Mouse (Mus musculus) lung, postnatal 0 days (tissue): ENCODE results near the gene Tango6. TPM values are rescaled to one million over a fixed set of nuclear protein-coding genes. Genes with fewer than 3 reads are reported as not detected.
A peak's percentile ranks its signal among the peaks of the same experiment; 100 is the strongest.

ENCODE experiments used
- ATAC-seq: fragments of 200-750 bp; cut with Nextera tagmentation; 2 replicates; pipeline ENCODE4 v1.8.0; 2017; ENCODE audit warnings: moderate library complexity
- DNase-seq: peaks from one replicate; pipeline ENCODE4 v3.0.0-alpha.2; 2016; ENCODE audit warnings: low spot score
- H3K27ac ChIP-seq: fragments of 300-500 bp; sonication (generic); 2 replicates; pipeline ENCODE4 v1.5.1; 2014; ENCODE audit warnings: antibody characterized with exemption, mild to moderate bottlenecking, low read length, mixed read lengths
- H3K27me3 ChIP-seq: fragments of 300-500 bp; sonication (generic); replicated peaks from 2 replicates; pipeline ENCODE4 v1.6.1; 2014; ENCODE audit warnings: low read length, mixed read lengths; ENCODE audit not compliant: insufficient read depth
- H3K36me3 ChIP-seq: fragments of 300-500 bp; sonication (generic); 2 replicates; pipeline ENCODE4 v1.6.1; 2014; ENCODE audit warnings: low read length, mixed read lengths; ENCODE audit not compliant: insufficient read depth
- H3K4me1 ChIP-seq: fragments of 300-500 bp; sonication (generic); 2 replicates; pipeline ENCODE4 v1.6.1; 2014; ENCODE audit warnings: antibody characterized with exemption, low read depth, low read length, mixed read lengths; ENCODE audit not compliant: insufficient read depth
- H3K4me2 ChIP-seq: fragments of 300-500 bp; sonication (generic); replicated peaks from 2 replicates; pipeline ENCODE4 v1.6.1; 2014; ENCODE audit warnings: low read depth, mild to moderate bottlenecking, low read length, moderate library complexity, mixed read lengths
- H3K4me3 ChIP-seq: fragments of 300-500 bp; sonication (generic); 2 replicates; pipeline ENCODE4 v1.5.1; 2014; ENCODE audit warnings: low read depth, low read length
- H3K9ac ChIP-seq: fragments of 300-500 bp; sonication (generic); replicated peaks from 2 replicates; pipeline ENCODE4 v1.6.1; 2014; ENCODE audit warnings: low read depth, mild to moderate bottlenecking
- H3K9me3 ChIP-seq: fragments of 300-500 bp; sonication (generic); 2 replicates; pipeline ENCODE4 v1.6.1; 2016; ENCODE audit warnings: low read length, mixed read lengths
- CTCF ChIP-seq: IDR thresholded peaks from 2 replicates; pipeline ENCODE4 v1.5.1; 2016; ENCODE audit warnings: antibody characterized with exemption, mild to moderate bottlenecking
- EP300 ChIP-seq: IDR thresholded peaks from 2 replicates; pipeline ENCODE4 v1.6.1; 2016; ENCODE audit warnings: antibody characterized with exemption, mild to moderate bottlenecking, control low read depth
- WGBS: fragments of 180-500 bp; shearing (Covaris S2); extraction: QIAGEN DNeasy Blood & Tissue Kit; methylation state at CpG from one replicate; pipeline ENCODE4 v1.1.7; 2014; 5-methylcytosine and 5-hydroxymethylcytosine counted together
- polyA plus RNA-seq: library from polyadenylated mRNA; unstranded; fragments of >200 nt; fragmentation: Nextera tagmentation; extraction: Ambion mirVana; gene quantifications from 2 replicates; pipeline ENCODE4 v1.2.1, GENCODE M21; 2015

Gene Tango6
- polyA plus RNA-seq, 1 experiment from 2014 or later, result 3.5 TPM

DNA sequence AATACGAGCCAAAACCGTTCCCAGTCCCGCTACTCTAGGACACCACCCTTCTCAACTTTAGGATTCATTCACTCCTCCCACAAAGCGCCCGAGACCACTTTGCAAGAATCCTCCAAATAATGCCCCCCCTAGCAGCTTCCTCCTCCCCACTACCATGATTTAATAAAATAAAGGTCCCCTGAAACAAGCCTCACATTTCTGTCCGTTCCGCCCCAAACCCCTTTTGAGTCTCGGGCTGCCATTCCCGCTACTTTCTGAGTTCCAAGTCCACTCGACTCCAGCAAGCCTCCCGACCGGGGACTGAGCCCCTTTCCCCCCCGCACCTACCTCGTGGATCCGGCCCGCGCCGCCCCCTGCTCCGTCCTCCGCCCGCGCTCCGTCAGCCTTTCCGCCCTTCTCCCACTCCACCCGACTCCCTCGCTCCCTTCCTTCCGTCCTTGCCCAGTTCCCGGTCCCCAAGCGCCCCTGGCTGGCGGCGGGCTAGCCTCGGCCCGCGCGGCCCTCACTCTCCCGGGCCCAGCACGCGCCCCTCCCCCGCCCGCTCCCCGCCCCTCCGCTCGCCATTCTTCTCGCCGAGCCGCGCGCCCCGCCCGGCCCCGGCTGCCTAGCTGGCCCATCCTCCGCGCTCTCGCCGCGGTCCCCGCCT, 210.1 kb downstream of the Tango6 start:
- under 1% methylated on average over 45 of the region's 57 CpGs for WGBS
- peak overlapping the region; percentile 95 for H3K27ac ChIP-seq
- peaks cover 3% of the 10 kb centered on the region; the same call in 1 of the 2 replicates for H3K36me3 ChIP-seq
- peak overlapping the region; percentile 76 for H3K4me3 ChIP-seq
- no peaks in the 10 kb centered on the region for H3K27me3 ChIP-seq
- peak overlapping the region; percentile 92 for H3K9ac ChIP-seq
- ATAC-seq (peak; percentile 79), DNase-seq (peak; percentile 66)
- TF ChIP-seq CTCF (no peak), EP300 (no peak)
- H3K4me2 ChIP-seq, result peak overlapping the region; percentile 79
- H3K4me1 ChIP-seq, result no peaks in the 10 kb centered on the region; the same call in 1 of the 2 replicates
- H3K9me3 ChIP-seq, result no peaks in the 10 kb centered on the region

DNA sequence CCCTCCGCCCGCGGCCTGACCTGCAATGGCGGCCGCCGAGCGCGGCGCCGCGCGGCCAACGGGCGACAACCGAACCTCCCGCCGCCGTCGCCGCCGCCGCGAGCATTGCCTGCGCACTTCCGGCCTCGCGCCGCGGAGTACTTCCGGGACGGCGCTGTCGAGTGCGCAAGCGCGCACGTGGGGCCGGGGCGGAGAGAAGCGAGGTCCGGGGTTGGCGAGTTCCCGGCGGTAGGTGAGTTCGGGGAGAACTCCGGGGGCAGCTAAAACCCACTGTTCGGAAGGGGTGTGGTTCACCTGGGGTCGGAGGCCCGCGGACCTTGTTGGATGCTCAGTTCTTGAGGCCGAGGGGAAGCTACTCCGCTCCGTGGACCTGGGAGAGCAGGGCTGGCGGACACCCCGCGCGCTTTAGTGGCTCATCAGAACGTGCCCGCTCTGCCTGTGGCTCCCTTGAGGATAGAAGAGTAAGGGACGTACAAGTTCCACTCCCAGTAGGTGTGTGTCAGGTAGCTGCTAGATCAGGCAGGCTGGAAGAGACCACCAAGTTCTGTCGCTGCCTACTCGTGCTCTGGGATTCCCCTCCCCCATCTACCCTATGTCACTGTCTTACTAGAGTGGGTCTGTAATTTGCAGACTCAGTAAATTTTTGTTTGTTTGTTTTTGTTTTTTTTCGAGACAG, 210.8 kb downstream of the Tango6 start, which contains the start of gene Utp4:
Gene Utp4 (plus strand): TSS at position 156 of the 676 bp plus-strand sequence.
- H3K4me1 ChIP-seq, result no peaks in the 10 kb centered on the region; the same call in 1 of the 2 replicates
- peak; percentile 97 for ATAC-seq

DNA sequence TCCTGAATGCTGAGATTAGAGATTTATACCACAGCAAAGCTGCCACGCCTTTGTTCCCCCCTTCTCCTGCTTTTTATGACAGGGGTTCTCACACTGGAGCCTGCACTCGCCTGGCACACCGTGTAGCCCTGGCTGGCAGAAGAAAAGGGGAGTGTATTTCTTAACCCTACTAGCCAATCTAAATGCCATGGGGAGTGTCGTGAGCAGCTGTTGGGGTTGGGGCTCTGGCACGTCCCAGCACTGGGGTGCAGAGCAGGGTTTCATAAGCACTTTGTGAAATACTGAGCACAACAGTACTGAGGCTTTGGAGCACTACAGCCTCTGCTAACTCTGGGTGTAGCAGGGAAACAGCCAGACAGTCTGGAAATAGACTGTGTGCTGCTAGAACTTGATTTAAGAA, 216.6 kb downstream of the Tango6 start:
- Histone ChIP-seq H3K27ac (no peak overlapping the region), H3K4me2 (no peak overlapping the region), H3K4me1 (no peaks in the 10 kb centered on the region), H3K4me3 (no peak overlapping the region), H3K36me3 (peaks cover 15% of the 10 kb centered on the region), H3K9me3 (no peaks in the 10 kb centered on the region), H3K27me3 (no peaks in the 10 kb centered on the region), H3K9ac (no peak overlapping the region)
- DNase-seq (no peak), ATAC-seq (no peak)
- 93% methylated on average over 5 of the region's 5 CpGs for WGBS
- TF ChIP-seq CTCF, result no peak
- no peak for TF ChIP-seq EP300

More for the DNA sequence above, 210.8 kb downstream of the Tango6 start, which contains the start of gene Utp4:
- peak within 1 kb of the TSS; percentile 76 for H3K4me3 ChIP-seq
- under 1% methylated on average over 57 of the region's 63 CpGs for WGBS
- peak within 1 kb of the TSS; percentile 92 for H3K9ac ChIP-seq
- H3K9me3 ChIP-seq, result no peaks in the 10 kb centered on the region
- H3K27me3 ChIP-seq, result no peaks in the 10 kb centered on the region
- H3K27ac ChIP-seq, result peak within 1 kb of the TSS; percentile 95
- H3K36me3 ChIP-seq, result peaks cover 6% of the 10 kb centered on the region; the same call in 1 of the 2 replicates
- TF ChIP-seq EP300, result no peak
- TF ChIP-seq CTCF, result no peak
- peak within 1 kb of the TSS; percentile 79 for H3K4me2 ChIP-seq
- DNase-seq, result peak; percentile 93

Other genes with a start within 250 kb of the Tango6 start
- not detected in 2 replicates for gene 6030452D12Rik, start 182.5 kb upstream of the Tango6 start, polyA plus RNA-seq
- gene Cdh3, start 172.2 kb upstream of the Tango6 start, polyA plus RNA-seq, result 2.3 and 2.6 TPM in 2 replicates
- gene Gm10073, start 109.6 kb upstream of the Tango6 start, polyA plus RNA-seq, result 8.0 and 9.0 TPM in 2 replicates
- 88.2 and 106 TPM in 2 replicates for gene Cdh1, start 79.7 kb upstream of the Tango6 start, polyA plus RNA-seq
- 0.13 and 0.32 TPM in 2 replicates for gene Has3, start 187.2 kb downstream of the Tango6 start, polyA plus RNA-seq
- gene Utp4, start 210.6 kb downstream of the Tango6 start, polyA plus RNA-seq, result 25.4 and 26.7 TPM in 2 replicates